Mouse (Mus musculus): ENCODE results near the gene Wdr46. TPM values are rescaled to one million over a fixed set of nuclear protein-coding genes. Genes with fewer than 3 reads are reported as not detected.
A peak's percentile ranks its signal among the peaks of the same experiment; 100 is the strongest.
"Not testable (repeated sequence)": the region's sequence is repeated elsewhere in the genome, so short reads cannot be mapped to it uniquely, and the experiment has no call there.

The Wdr46 gene
- 26.1 and 29.4 TPM in 2 replicates for polyA plus RNA-seq (2015; fragmentation: Nextera tagmentation; extraction: Ambion mirVana)

DNA sequence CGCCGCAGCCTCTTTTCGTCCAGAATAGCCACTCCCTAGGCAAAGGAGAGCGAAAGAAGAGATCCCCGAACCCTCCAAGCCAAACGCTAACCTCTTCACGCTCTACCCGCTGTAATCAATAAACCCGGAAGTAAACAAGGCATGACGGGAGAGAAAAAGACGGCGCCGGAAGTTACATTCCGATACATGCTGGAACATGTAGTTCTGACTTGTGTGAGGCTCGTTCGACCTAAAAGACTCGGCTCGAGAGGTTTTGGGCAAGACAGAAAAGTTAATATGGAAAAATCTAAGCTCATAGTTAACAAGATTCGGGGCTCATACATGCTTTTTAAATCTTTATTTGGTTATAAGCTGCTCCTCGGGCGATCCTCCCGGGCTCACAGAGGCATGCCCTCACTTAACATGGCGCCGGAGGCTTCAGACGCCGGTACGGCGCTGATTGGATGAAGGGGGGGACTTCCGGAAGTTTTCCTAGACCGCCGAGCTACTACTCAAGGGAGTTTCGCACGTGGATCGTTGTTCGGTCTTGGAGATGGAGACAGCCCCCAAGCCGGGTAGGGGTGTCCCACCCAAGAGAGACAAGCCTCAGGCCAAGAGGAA is at the start of gene Wdr46, which contains the start of gene Pfdn6:
Gene Wdr46 (plus strand): TSS at position 455 of the 600 bp plus-strand sequence.
Gene Pfdn6 (minus strand): TSS at position 138 of the 600 bp plus-strand sequence.
- Histone ChIP-seq H3K4me3 (replicated peaks; ENCODE audit: low read length) (peak within 1 kb of the TSS; percentile 74), H3K27ac (ENCODE audit: low read length) (no peak within 1 kb of the TSS; the same call in 1 of the 2 replicates), H3K27me3 (replicated peaks; ENCODE audit: control insufficient read depth, insufficient read depth, low read length) (no peaks in the 10 kb centered on the region), H3K9me3 (ENCODE audit: control insufficient read depth, low read length) (no peaks in the 10 kb centered on the region), H3K9ac (replicated peaks; ENCODE audit: low read depth, low read length) (peak within 1 kb of the TSS; percentile 65), H3K4me1 (replicated peaks; ENCODE audit: control insufficient read depth, insufficient read depth, low read length) (peaks cover 18% of the 10 kb centered on the region), H3K36me3 (ENCODE audit: control insufficient read depth, insufficient read depth) (peaks cover 12% of the 10 kb centered on the region; the same call in 1 of the 2 replicates), H3K4me2 (ENCODE audit: low read length) (peak within 1 kb of the TSS; percentile 90)
- WGBS, result 0% methylated on average over 36 of the region's 36 CpGs
- ATAC-seq, result peak; percentile 93

- Histone ChIP-seq H3K27me3 (replicated peaks; ENCODE audit: control insufficient read depth, insufficient read depth, low read length) (no peaks in the 10 kb centered on the region), H3K9ac (replicated peaks; ENCODE audit: low read depth, low read length) (no peak overlapping the region), H3K27ac (ENCODE audit: low read length) (no peak overlapping the region), H3K4me3 (replicated peaks; ENCODE audit: low read length) (no peak overlapping the region), H3K36me3 (ENCODE audit: control insufficient read depth, insufficient read depth) (no peaks in the 10 kb centered on the region), H3K4me1 (replicated peaks; ENCODE audit: control insufficient read depth, insufficient read depth, low read length) (peaks cover 8% of the 10 kb centered on the region), H3K4me2 (ENCODE audit: low read length) (no peak overlapping the region), H3K9me3 (ENCODE audit: control insufficient read depth, low read length) (no peaks in the 10 kb centered on the region)
- WGBS, result 67% methylated on average over 2 of the region's 2 CpGs
- no peak for ATAC-seq
Observed at GRCm38 (mm10) chr17:33891357-33891756, 49.1 kb upstream of the Wdr46 start.

GRCm38 (mm10) chr17:33891892-33892291 is 48.6 kb upstream of the Wdr46 start:
- not testable (repeated sequence) for H3K36me3 ChIP-seq (ENCODE audit: control insufficient read depth, insufficient read depth); H3K4me3 ChIP-seq (replicated peaks; ENCODE audit: low read length); H3K9me3 ChIP-seq (ENCODE audit: control insufficient read depth, low read length); H3K27me3 ChIP-seq (replicated peaks; ENCODE audit: control insufficient read depth, insufficient read depth, low read length); H3K4me1 ChIP-seq (replicated peaks; ENCODE audit: control insufficient read depth, insufficient read depth, low read length); H3K4me2 ChIP-seq (ENCODE audit: low read length); ATAC-seq; H3K27ac ChIP-seq (ENCODE audit: low read length); H3K9ac ChIP-seq (replicated peaks; ENCODE audit: low read depth, low read length)
- WGBS, result 65% methylated on average over 6 of the region's 6 CpGs

- Histone ChIP-seq H3K4me3 (replicated peaks; ENCODE audit: low read length) (no peak overlapping the region), H3K9me3 (ENCODE audit: control insufficient read depth, low read length) (no peaks in the 10 kb centered on the region), H3K27me3 (replicated peaks; ENCODE audit: control insufficient read depth, insufficient read depth, low read length) (no peaks in the 10 kb centered on the region), H3K4me1 (replicated peaks; ENCODE audit: control insufficient read depth, insufficient read depth, low read length) (peaks cover 8% of the 10 kb centered on the region), H3K27ac (ENCODE audit: low read length) (no peak overlapping the region), H3K36me3 (ENCODE audit: control insufficient read depth, insufficient read depth) (no peaks in the 10 kb centered on the region), H3K4me2 (ENCODE audit: low read length) (no peak overlapping the region), H3K9ac (replicated peaks; ENCODE audit: low read depth, low read length) (no peak overlapping the region)
- WGBS, result 31% methylated on average over 7 of the region's 7 CpGs
- no peak for ATAC-seq
Observed at GRCm38 (mm10) chr17:33892429-33892828, 48.0 kb upstream of the Wdr46 start.

GRCm38 (mm10) chr17:33893011-33893410 is 47.4 kb upstream of the Wdr46 start:
- not testable (repeated sequence) for H3K27me3 ChIP-seq (replicated peaks; ENCODE audit: control insufficient read depth, insufficient read depth, low read length); H3K36me3 ChIP-seq (ENCODE audit: control insufficient read depth, insufficient read depth); H3K4me2 ChIP-seq (ENCODE audit: low read length); H3K27ac ChIP-seq (ENCODE audit: low read length); H3K9ac ChIP-seq (replicated peaks; ENCODE audit: low read depth, low read length); H3K4me3 ChIP-seq (replicated peaks; ENCODE audit: low read length); H3K4me1 ChIP-seq (replicated peaks; ENCODE audit: control insufficient read depth, insufficient read depth, low read length); H3K9me3 ChIP-seq (ENCODE audit: control insufficient read depth, low read length); ATAC-seq
- 88% methylated on average over 4 of the region's 4 CpGs for WGBS

DNA sequence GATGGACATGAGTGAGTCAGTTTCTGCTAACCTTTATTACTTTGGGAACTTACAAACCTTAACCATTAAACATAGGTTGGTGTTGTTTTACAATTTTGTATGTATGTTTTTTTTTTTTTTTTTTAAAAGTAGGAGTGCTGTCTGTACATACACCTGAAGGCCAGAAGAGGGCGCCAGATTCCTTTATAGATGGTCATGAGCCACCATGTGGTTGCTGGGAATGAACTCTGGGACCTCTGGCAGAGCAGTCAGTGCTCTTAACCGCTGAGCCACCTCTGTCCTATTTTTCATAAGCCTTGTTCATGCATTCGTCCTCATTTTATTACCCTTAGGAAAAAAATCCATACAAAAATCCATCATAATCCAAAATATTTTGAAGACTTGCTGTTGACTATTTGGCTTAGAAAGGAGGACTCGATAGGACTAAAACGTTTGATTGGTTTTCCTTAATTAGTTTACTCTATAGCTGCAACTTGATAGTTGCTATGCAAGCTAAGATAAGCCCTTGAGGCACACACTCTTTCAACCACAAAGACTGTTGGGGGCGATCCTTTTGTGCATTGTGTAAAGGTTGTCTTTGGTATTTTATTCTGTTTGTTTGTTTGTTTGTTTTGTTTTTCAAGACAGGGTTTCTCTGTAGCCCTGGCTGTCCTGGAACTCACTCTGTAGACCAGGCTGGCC is 43.2 kb upstream of the Wdr46 start:
- no peaks in the 10 kb centered on the region for H3K9me3 ChIP-seq (ENCODE audit: control insufficient read depth, low read length)
- H3K4me2 ChIP-seq (ENCODE audit: low read length), result no peak overlapping the region
- H3K27ac ChIP-seq (ENCODE audit: low read length), result no peak overlapping the region
- no peak overlapping the region for H3K9ac ChIP-seq (replicated peaks; ENCODE audit: low read depth, low read length)
- no peak for ATAC-seq
- H3K27me3 ChIP-seq (replicated peaks; ENCODE audit: control insufficient read depth, insufficient read depth, low read length), result no peaks in the 10 kb centered on the region
- H3K4me3 ChIP-seq (replicated peaks; ENCODE audit: low read length), result no peak overlapping the region
- 43% methylated on average over 6 of the region's 6 CpGs for WGBS
- H3K36me3 ChIP-seq (ENCODE audit: control insufficient read depth, insufficient read depth), result no peaks in the 10 kb centered on the region
- no peaks in the 10 kb centered on the region for H3K4me1 ChIP-seq (replicated peaks; ENCODE audit: control insufficient read depth, insufficient read depth, low read length)

DNA sequence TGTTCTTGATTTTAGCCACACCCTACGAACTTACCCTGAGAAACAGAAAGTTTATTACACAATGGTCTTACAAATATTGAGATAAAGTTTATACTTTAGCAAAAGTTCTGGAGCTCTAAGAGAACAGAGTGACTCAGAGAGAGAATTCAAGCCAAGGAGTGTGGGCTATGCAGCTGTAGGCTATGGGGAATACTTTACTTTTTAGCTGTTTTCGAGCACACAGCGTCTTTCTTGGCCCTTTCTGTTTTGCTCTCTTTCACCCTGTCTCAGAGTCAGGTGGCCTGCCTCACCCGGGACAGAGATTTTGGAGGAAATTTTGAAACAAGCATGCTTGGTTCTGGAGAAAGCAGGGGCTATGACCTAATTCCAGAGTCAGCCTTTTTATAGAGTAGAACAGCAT is 42.3 kb upstream of the Wdr46 start:
- ATAC-seq; H3K36me3 ChIP-seq (ENCODE audit: control insufficient read depth, insufficient read depth); H3K27ac ChIP-seq (ENCODE audit: low read length); H3K9ac ChIP-seq (replicated peaks; ENCODE audit: low read depth, low read length); H3K4me3 ChIP-seq (replicated peaks; ENCODE audit: low read length); H3K9me3 ChIP-seq (ENCODE audit: control insufficient read depth, low read length); H3K4me1 ChIP-seq (replicated peaks; ENCODE audit: control insufficient read depth, insufficient read depth, low read length); H3K27me3 ChIP-seq (replicated peaks; ENCODE audit: control insufficient read depth, insufficient read depth, low read length); H3K4me2 ChIP-seq (ENCODE audit: low read length): not testable (repeated sequence)
- 87% methylated on average over 4 of the region's 4 CpGs for WGBS

GRCm38 (mm10) chr17:33899642-33900041 is 40.8 kb upstream of the Wdr46 start:
- 77% methylated on average over 4 of the region's 4 CpGs for WGBS
- no peaks in the 10 kb centered on the region for H3K36me3 ChIP-seq (ENCODE audit: control insufficient read depth, insufficient read depth)
- no peak overlapping the region for H3K27ac ChIP-seq (ENCODE audit: low read length)
- no peak overlapping the region for H3K9ac ChIP-seq (replicated peaks; ENCODE audit: low read depth, low read length)
- no peaks in the 10 kb centered on the region for H3K9me3 ChIP-seq (ENCODE audit: control insufficient read depth, low read length)
- H3K4me2 ChIP-seq (ENCODE audit: low read length), result no peak overlapping the region
- H3K27me3 ChIP-seq (replicated peaks; ENCODE audit: control insufficient read depth, insufficient read depth, low read length), result no peaks in the 10 kb centered on the region
- no peak overlapping the region for H3K4me3 ChIP-seq (replicated peaks; ENCODE audit: low read length)
- H3K4me1 ChIP-seq (replicated peaks; ENCODE audit: control insufficient read depth, insufficient read depth, low read length), result no peaks in the 10 kb centered on the region
- no peak for ATAC-seq

- Histone ChIP-seq H3K9me3 (ENCODE audit: control insufficient read depth, low read length) (no peaks in the 10 kb centered on the region), H3K4me3 (replicated peaks; ENCODE audit: low read length) (no peak overlapping the region), H3K27me3 (replicated peaks; ENCODE audit: control insufficient read depth, insufficient read depth, low read length) (no peaks in the 10 kb centered on the region), H3K4me2 (ENCODE audit: low read length) (no peak overlapping the region), H3K4me1 (replicated peaks; ENCODE audit: control insufficient read depth, insufficient read depth, low read length) (no peaks in the 10 kb centered on the region), H3K36me3 (ENCODE audit: control insufficient read depth, insufficient read depth) (no peaks in the 10 kb centered on the region), H3K27ac (ENCODE audit: low read length) (no peak overlapping the region), H3K9ac (replicated peaks; ENCODE audit: low read depth, low read length) (no peak overlapping the region)
- WGBS, result 68% methylated on average over 7 of the region's 7 CpGs
- ATAC-seq, result no peak
Observed at GRCm38 (mm10) chr17:33900281-33900988, 40.0 kb upstream of the Wdr46 start.

Measured in forebrain, embryonic 16.5 days (tissue).